Mouse (Mus musculus): ENCODE measurements around the gene Tub.

GRCm38 (mm10) chr7:108991207-108991606, 41.1 kb downstream of the Tub start:
- TF ChIP-seq POLR2A (IDR thresholded peaks at IDR 0.05; ENCODE audit: insufficient read depth, low read length) (no peak), EP300 (IDR thresholded peaks at IDR 0.05; ENCODE audit: insufficient read depth, low read depth, low read length) (no peak), CTCF (IDR thresholded peaks at IDR 0.05; ENCODE audit: low read depth, low read length) (no peak)
